Mouse (Mus musculus) heart, adult 10 weeks (tissue): ENCODE results near the gene Lmo3. TPM values are rescaled to one million over a fixed set of nuclear protein-coding genes. Genes with fewer than 3 reads are reported as not detected.

ENCODE experiments used
- polyA plus RNA-seq: library from polyadenylated mRNA; stranded (reverse); fragments of 350-450 nt; fragmentation: Illumina TruSeq; extraction: RNeasy Lipid Tissue Mini Kit (QIAGEN cat#74804); gene quantifications from one replicate; pipeline ENCODE4 v1.2.3, GENCODE M21; 2014; ENCODE audit warnings: low read depth, low replicate concordance

Gene Lmo3
- not detected for polyA plus RNA-seq

GRCm38 (mm10) chr6:138581734-138582505 lies at the start of gene Lmo3:
Gene Lmo3 (minus strand): TSS chr6:138581968.

Other genes with a start within 250 kb of the Lmo3 start
- gene Igbp1b, start 76.6 kb upstream of the Lmo3 start, polyA plus RNA-seq = not detected